ENCODE assay signal across 27 mouse cellular contexts in the genomic region with DNA sequence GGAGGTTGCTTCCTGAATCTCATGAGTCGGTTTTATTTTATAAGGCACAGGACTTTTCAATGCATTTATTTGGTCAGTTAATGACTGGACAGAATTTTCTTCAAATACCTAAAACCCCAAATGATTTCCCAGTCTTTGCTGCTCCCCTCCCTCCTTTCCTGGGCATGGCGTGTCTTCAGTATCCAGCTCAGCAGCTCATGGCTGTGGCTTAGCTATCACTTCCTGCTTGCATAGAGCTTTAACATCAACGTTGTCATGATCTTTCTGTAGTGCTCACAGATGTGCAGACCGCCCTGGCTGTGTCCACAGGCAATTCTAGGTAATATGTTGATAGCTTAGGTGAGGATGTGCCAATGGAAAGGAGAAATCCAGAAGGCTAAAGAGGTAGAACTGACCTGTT. TPM values are rescaled to one million over a fixed set of nuclear protein-coding genes. Genes with fewer than 3 reads are reported as not detected.
"Had no signal": no experiment of that assay in that cellular context is flagged by ENCODE, and none has a peak within 500 bp of the region (broad histone marks: within the 10 kb centered on the region; RNA-seq: fewer than 3 reads in every experiment).

No protein-coding gene starts in this region.

- H3K36me3 ChIP-seq: limb, embryonic 10.5 days; limb, embryonic 13.5 days; midbrain, embryonic 12.5 days; midbrain, embryonic 15.5 days; neural tube, embryonic 13.5 days had no signal

- H3K27ac ChIP-seq: layer of hippocampus, adult 2 months; limb, embryonic 10.5 days; limb, embryonic 13.5 days; liver, embryonic 14.5 days; macrophage; midbrain, embryonic 12.5 days; midbrain, embryonic 15.5 days; neural tube, embryonic 13.5 days had no signal

- ATAC-seq: intestine, embryonic 16.5 days; liver, postnatal 0 days; lung, postnatal 0 days; midbrain, embryonic 15.5 days had no signal

- DNase-seq: kidney, adult 18-20 months; kidney, adult 9 months; kidney, postnatal 25 days; layer of hippocampus, adult 9-11 months; liver; liver, postnatal 0 days; lung, embryonic 14.5 days; thymus, adult 18-20 months; thymus, postnatal 25 days had no signal

- H3K27me3 ChIP-seq: limb, embryonic 13.5 days; midbrain, embryonic 12.5 days; midbrain, embryonic 15.5 days; neural tube, embryonic 13.5 days had no signal

- H3K4me3 ChIP-seq: layer of hippocampus, adult 2 months; limb, embryonic 10.5 days; limb, embryonic 13.5 days; midbrain, embryonic 12.5 days; midbrain, embryonic 15.5 days; neural tube, embryonic 13.5 days had no signal

- H3K4me1 ChIP-seq: limb, embryonic 10.5 days; limb, embryonic 13.5 days; midbrain, embryonic 12.5 days; midbrain, embryonic 15.5 days; neural tube, embryonic 13.5 days had no signal

- H3K9me3 ChIP-seq: limb, embryonic 10.5 days; limb, embryonic 13.5 days; midbrain, embryonic 12.5 days; midbrain, embryonic 15.5 days; neural tube, embryonic 13.5 days had no signal

RNA-seq across cellular contexts. Expression of gene Ldhc, which starts 11.0 kb away (rescaled TPM):
- total RNA-seq: layer of hippocampus, adult 2 months; layer of hippocampus, postnatal 25 days; left cerebral cortex, adult 18-20 months; left cerebral cortex, postnatal 25 days had no signal
- polyA plus RNA-seq: intestine, embryonic 16.5 days; kidney, embryonic 16.5 days; large intestine, adult 2 months; limb, embryonic 13.5 days; macrophage; neural tube, embryonic 13.5 days; small intestine, adult 2 months; spleen, adult 2 months; stomach, embryonic 16.5 days had no signal
